Mouse (Mus musculus) midbrain, embryonic 16.5 days (tissue): ENCODE data around the gene Rxra. TPM values are rescaled to one million over a fixed set of nuclear protein-coding genes. Genes with fewer than 3 reads are reported as not detected.

Experiments
- ATAC-seq: fragments of 200-750 bp; cut with Nextera tagmentation; 2 replicates; pipeline ENCODE4 v1.8.0; 2017; ENCODE audit warnings: moderate TSS enrichment
- H3K27ac ChIP-seq: fragments of 300-500 bp; sonication (generic); 2 replicates; pipeline ENCODE4 v1.5.1; 2014; ENCODE audit warnings: mild to moderate bottlenecking, low read length, mixed read lengths
- H3K27me3 ChIP-seq: fragments of 300-500 bp; sonication (generic); 2 replicates; pipeline ENCODE4 v1.6.1; 2014; ENCODE audit warnings: low read depth, low read length, mixed read lengths; ENCODE audit not compliant: control insufficient read depth, insufficient read depth
- H3K36me3 ChIP-seq: fragments of 300-500 bp; sonication (generic); 2 replicates; pipeline ENCODE4 v1.6.1; 2014; ENCODE audit warnings: mild to moderate bottlenecking, low read length, moderate library complexity, mixed read lengths; ENCODE audit not compliant: control insufficient read depth, insufficient read depth
- H3K4me1 ChIP-seq: fragments of 300-500 bp; sonication (generic); 2 replicates; pipeline ENCODE4 v1.6.1; 2014; ENCODE audit warnings: mild to moderate bottlenecking, low read length, mixed read lengths; ENCODE audit not compliant: control insufficient read depth, insufficient read depth
- H3K4me2 ChIP-seq: fragments of 300-500 bp; sonication (generic); 2 replicates; pipeline ENCODE4 v1.6.1; 2014; ENCODE audit warnings: mild to moderate bottlenecking, low read length, mixed read lengths
- H3K4me3 ChIP-seq: fragments of 300-500 bp; sonication (generic); 2 replicates; pipeline ENCODE4 v1.5.1; 2014; ENCODE audit warnings: low read depth, mild to moderate bottlenecking, low read length, moderate library complexity, mixed read lengths
- H3K9ac ChIP-seq: fragments of 300-500 bp; sonication (generic); 2 replicates; pipeline ENCODE4 v1.6.1; 2014; ENCODE audit warnings: low read depth, low read length, mixed read lengths
- H3K9me3 ChIP-seq: fragments of 300-500 bp; sonication (generic); replicated peaks from 2 replicates; pipeline ENCODE4 v1.6.1; 2014; ENCODE audit warnings: mild to moderate bottlenecking, low read length, mixed read lengths; ENCODE audit not compliant: control insufficient read depth, poor library complexity, severe bottlenecking
- WGBS: fragments of 180-500 bp; shearing (Covaris S2); extraction: QIAGEN DNeasy Blood & Tissue Kit; methylation state at CpG from one replicate; pipeline ENCODE4 v1.1.7; 2014; 5-methylcytosine and 5-hydroxymethylcytosine counted together
- polyA plus RNA-seq: library from polyadenylated mRNA; unstranded; fragments of >200 nt; fragmentation: Nextera tagmentation; extraction: Ambion mirVana; gene quantifications from 2 replicates; pipeline ENCODE4 v1.2.1, GENCODE M21; 2015

Rxra gene
- polyA plus RNA-seq, 1 experiment from 2014 or later = 2.5 TPM

GRCm38 (mm10) chr2:27678836-27679480 lies 2.7 kb downstream of the Rxra start:
- WGBS = 24% methylated on average over 7 of the region's 7 CpGs
- peaks cover 32% of the 10 kb centered on the region for H3K4me1 ChIP-seq
- H3K36me3 ChIP-seq = no peaks in the 10 kb centered on the region
- H3K27me3 ChIP-seq = no peaks in the 10 kb centered on the region
- no peak for ATAC-seq
- no peak overlapping the region for H3K27ac ChIP-seq
- H3K4me2 ChIP-seq = peak overlapping the region; percentile 76
- peak overlapping the region; percentile 80; the same call in 1 of the 2 replicates for H3K4me3 ChIP-seq
- no peaks in the 10 kb centered on the region for H3K9me3 ChIP-seq
- H3K9ac ChIP-seq = no peak overlapping the region

GRCm38 (mm10) chr2:27679621-27680025 lies 3.4 kb downstream of the Rxra start:
- ATAC-seq = no peak
- Histone ChIP-seq H3K4me1 (peaks cover 36% of the 10 kb centered on the region), H3K27ac (no peak overlapping the region), H3K9me3 (no peaks in the 10 kb centered on the region), H3K27me3 (no peaks in the 10 kb centered on the region), H3K36me3 (no peaks in the 10 kb centered on the region), H3K9ac (no peak overlapping the region), H3K4me2 (no peak overlapping the region; the same call in 1 of the 2 replicates), H3K4me3 (no peak overlapping the region)
- WGBS = 16% methylated on average over 3 of the region's 3 CpGs

GRCm38 (mm10) chr2:27680058-27680457 lies 3.8 kb downstream of the Rxra start:
- H3K9me3 ChIP-seq = no peaks in the 10 kb centered on the region
- peak overlapping the region; percentile 35; the same call in 1 of the 2 replicates for H3K9ac ChIP-seq
- no peaks in the 10 kb centered on the region for H3K27me3 ChIP-seq
- no peak overlapping the region; the same call in 1 of the 2 replicates for H3K4me2 ChIP-seq
- no peak overlapping the region for H3K27ac ChIP-seq
- no peaks in the 10 kb centered on the region for H3K36me3 ChIP-seq
- ATAC-seq = no peak
- no peak overlapping the region for H3K4me3 ChIP-seq
- H3K4me1 ChIP-seq = peaks cover 36% of the 10 kb centered on the region
- 60% methylated on average over 6 of the region's 6 CpGs for WGBS

- Histone ChIP-seq H3K36me3 (no peaks in the 10 kb centered on the region), H3K4me2 (no peak overlapping the region), H3K9me3 (no peaks in the 10 kb centered on the region), H3K27ac (no peak overlapping the region), H3K27me3 (no peaks in the 10 kb centered on the region), H3K9ac (peak overlapping the region; percentile 35; the same call in 1 of the 2 replicates), H3K4me3 (no peak overlapping the region), H3K4me1 (peaks cover 36% of the 10 kb centered on the region)
- ATAC-seq = no peak
- 84% methylated on average over 4 of the region's 4 CpGs for WGBS
Observed at GRCm38 (mm10) chr2:27680595-27680994, 4.4 kb downstream of the Rxra start.

- Histone ChIP-seq H3K9ac (0 out of 2 replicates have a peak overlapping the region, but pooled peaks have one; percentile 7), H3K9me3 (no peaks in the 10 kb centered on the region), H3K27me3 (no peaks in the 10 kb centered on the region), H3K4me3 (no peak overlapping the region), H3K4me1 (peaks cover 34% of the 10 kb centered on the region), H3K27ac (no peak overlapping the region), H3K36me3 (no peaks in the 10 kb centered on the region), H3K4me2 (no peak overlapping the region)
- no peak for ATAC-seq
- WGBS = 79% methylated on average over 4 of the region's 4 CpGs
Observed at GRCm38 (mm10) chr2:27681426-27681825, 5.2 kb downstream of the Rxra start.

- H3K9ac ChIP-seq = no peak overlapping the region
- no peak overlapping the region for H3K4me3 ChIP-seq
- H3K4me1 ChIP-seq = peaks cover 32% of the 10 kb centered on the region
- no peaks in the 10 kb centered on the region for H3K36me3 ChIP-seq
- no peak for ATAC-seq
- no peaks in the 10 kb centered on the region for H3K9me3 ChIP-seq
- no peaks in the 10 kb centered on the region for H3K27me3 ChIP-seq
- no peak overlapping the region for H3K27ac ChIP-seq
- no peak overlapping the region for H3K4me2 ChIP-seq
- 57% methylated on average over 5 of the region's 5 CpGs for WGBS
Observed at GRCm38 (mm10) chr2:27682096-27682495, 5.9 kb downstream of the Rxra start.

- no peak overlapping the region for H3K4me3 ChIP-seq
- H3K36me3 ChIP-seq = no peaks in the 10 kb centered on the region
- no peak overlapping the region for H3K4me2 ChIP-seq
- no peaks in the 10 kb centered on the region for H3K27me3 ChIP-seq
- WGBS = 26% methylated on average over 11 of the region's 11 CpGs
- no peak for ATAC-seq
- H3K9me3 ChIP-seq = no peaks in the 10 kb centered on the region
- no peak overlapping the region for H3K9ac ChIP-seq
- no peak overlapping the region for H3K27ac ChIP-seq
- peaks cover 19% of the 10 kb centered on the region; the same call in 1 of the 2 replicates for H3K4me1 ChIP-seq
Observed at GRCm38 (mm10) chr2:27684017-27684657, 7.9 kb downstream of the Rxra start.

GRCm38 (mm10) chr2:27685917-27686316 lies 9.7 kb downstream of the Rxra start:
- Histone ChIP-seq H3K4me3 (no peak overlapping the region), H3K4me1 (peaks cover 15% of the 10 kb centered on the region; the same call in 1 of the 2 replicates), H3K4me2 (no peak overlapping the region), H3K36me3 (no peaks in the 10 kb centered on the region), H3K9me3 (no peaks in the 10 kb centered on the region), H3K9ac (no peak overlapping the region), H3K27me3 (no peaks in the 10 kb centered on the region), H3K27ac (no peak overlapping the region)
- WGBS = 97% methylated on average over 4 of the region's 4 CpGs
- no peak for ATAC-seq

GRCm38 (mm10) chr2:27686335-27686734 lies 10.1 kb downstream of the Rxra start:
- Histone ChIP-seq H3K36me3 (no peaks in the 10 kb centered on the region), H3K4me1 (peaks cover 15% of the 10 kb centered on the region; the same call in 1 of the 2 replicates), H3K27ac (no peak overlapping the region), H3K27me3 (no peaks in the 10 kb centered on the region), H3K4me3 (no peak overlapping the region), H3K9ac (no peak overlapping the region), H3K4me2 (no peak overlapping the region), H3K9me3 (no peaks in the 10 kb centered on the region)
- no peak for ATAC-seq
- WGBS = 97% methylated on average over 2 of the region's 2 CpGs
